Mouse (Mus musculus): ENCODE measurements at regions not wholly inside any gene's neighbourhood (a gene's known extent, or its start where the extent isn't known, plus 50 kb on each side); places are given as distances from the start of the nearest gene placed in this dataset.
"Not testable (repeated sequence)": the region's sequence is repeated elsewhere in the genome, so short reads cannot be mapped to it uniquely, and the experiment has no call there.

DNA sequence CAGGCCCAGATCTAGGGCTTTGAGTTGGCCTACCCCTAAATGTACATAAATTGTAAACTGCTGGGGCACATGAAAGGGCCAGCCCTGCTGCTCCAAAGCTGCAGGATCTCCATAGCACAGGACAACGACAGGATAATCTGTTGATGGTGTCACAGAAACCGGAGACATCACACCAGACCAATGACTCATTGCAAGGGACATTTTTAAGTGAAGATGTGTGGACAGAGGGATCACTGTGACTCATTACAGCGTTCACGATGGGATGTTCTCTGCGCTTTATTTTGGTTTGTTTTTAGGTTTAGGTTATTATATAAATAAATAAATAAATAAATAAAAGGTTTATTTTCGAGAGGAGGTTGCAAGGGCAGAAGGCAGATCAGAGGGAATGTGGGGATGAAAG, 216.9 kb upstream of the Klf3 start:
- no peak for ATAC-seq (replicated peaks in 1 of 2; ENCODE audit: insufficient read depth in 1 of 2, low FRiP score in 2 of 2, low TSS enrichment in 1 of 2, low read depth in 1 of 2, poor library complexity in 2 of 2, severe bottlenecking in 2 of 2)

DNA sequence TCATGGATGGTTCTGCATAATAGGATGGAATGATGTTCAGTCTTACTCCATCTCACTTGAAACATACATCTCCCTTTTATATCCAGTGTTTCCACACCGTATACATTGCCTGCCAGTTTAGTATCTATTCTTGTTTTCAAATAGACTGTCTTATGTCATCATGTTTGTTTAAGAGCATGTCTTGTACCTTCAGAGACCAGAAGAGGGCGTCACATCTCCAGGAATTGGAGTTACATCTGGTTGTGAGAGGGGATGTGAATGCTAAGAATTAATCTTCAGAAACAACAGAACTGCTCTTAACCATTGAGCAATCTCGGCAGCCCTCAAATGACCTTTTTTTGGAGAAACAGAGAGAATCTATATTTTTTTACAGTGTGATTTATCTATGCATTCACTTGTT, 216.3 kb upstream of the Klf3 start:
- no peak for ATAC-seq (replicated peaks in 1 of 2; ENCODE audit: insufficient read depth in 1 of 2, low FRiP score in 2 of 2, low TSS enrichment in 1 of 2, low read depth in 1 of 2, poor library complexity in 2 of 2, severe bottlenecking in 2 of 2)

DNA sequence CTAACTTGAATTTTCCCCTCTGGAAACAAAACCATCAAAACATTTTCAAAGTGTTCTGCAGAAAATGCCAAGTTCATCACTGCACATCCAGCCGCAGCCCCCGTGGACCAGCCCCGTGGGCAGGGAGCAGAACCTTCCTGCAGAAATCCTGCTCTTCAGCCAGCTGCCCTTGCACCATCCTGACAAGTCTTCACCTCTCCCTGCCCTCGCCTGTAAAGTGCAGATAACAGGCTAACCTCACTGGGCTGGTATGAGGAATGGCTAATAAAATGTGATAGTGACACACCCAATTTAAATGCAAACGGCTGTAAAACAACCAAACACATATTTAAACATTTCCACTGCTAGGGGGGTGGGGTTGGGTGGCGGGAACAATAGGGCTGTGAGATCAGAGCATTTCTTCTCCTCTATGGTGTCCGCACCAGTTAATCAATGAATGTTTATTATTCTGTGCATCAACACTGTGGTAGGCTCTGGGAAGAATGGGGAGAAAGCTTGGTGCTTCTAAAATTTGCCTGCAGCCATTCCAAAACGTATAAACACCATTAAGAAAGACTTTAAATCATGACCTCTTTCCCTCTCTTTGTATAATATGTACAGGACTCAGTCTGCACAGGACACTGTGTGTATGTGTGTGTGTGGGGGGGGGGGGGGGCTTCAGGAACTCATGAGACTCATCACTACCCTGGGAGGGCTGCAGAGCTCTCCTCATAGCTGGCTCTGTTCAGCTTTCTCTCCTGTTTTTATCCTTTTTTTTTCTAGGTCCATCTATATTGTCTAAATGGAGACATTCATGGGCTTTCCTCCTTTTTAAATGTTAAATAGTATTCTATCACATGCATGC, 215.1 kb upstream of the Klf3 start:
- peak in 1 of 2 experiments; percentile 36; a peak in 1 of 4 replicates for ATAC-seq (replicated peaks in 1 of 2; ENCODE audit: insufficient read depth in 1 of 2, low FRiP score in 2 of 2, low TSS enrichment in 1 of 2, low read depth in 1 of 2, poor library complexity in 2 of 2, severe bottlenecking in 2 of 2)

DNA sequence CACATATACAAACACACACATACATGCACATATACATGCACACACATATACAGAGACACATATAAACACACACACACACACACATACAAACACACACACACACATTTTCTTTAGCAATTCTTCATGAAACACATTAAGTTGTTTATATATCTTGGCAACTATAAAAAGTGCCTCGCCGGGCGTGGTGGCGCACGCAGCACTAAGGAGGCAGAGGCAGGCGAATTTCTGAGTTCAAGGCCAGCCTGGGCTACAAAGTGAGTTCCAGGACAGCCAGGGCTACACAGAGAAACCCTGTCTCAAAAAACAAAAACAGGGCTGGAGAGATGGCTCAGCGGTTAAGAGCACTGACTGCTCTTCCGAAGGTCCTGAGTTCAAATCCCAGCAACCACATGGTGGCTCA, 214.4 kb upstream of the Klf3 start:
- ATAC-seq (replicated peaks in 1 of 2; ENCODE audit: insufficient read depth in 1 of 2, low FRiP score in 2 of 2, low TSS enrichment in 1 of 2, low read depth in 1 of 2, poor library complexity in 2 of 2, severe bottlenecking in 2 of 2): not testable (repeated sequence)

DNA sequence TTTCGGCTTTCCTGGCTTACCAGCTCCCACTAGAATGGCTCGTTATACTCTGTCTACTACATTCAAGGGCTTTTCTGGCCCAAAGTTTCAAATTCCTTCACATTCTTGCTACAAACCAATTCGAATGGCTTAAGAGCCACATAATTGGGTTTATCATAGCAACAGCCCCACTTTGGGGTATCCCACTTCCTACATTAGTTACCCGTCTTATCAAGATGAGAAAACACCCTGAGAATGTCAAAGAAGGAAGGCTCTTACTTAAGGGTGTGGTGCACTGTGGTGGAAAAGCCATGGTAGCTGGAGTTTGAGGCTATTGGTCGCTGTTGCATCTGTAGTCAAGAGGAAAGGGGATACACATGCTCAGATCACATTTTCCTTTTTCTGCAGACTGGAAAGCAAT, 213.2 kb upstream of the Klf3 start:
- no peak for ATAC-seq (replicated peaks in 1 of 2; ENCODE audit: insufficient read depth in 1 of 2, low FRiP score in 2 of 2, low TSS enrichment in 1 of 2, low read depth in 1 of 2, poor library complexity in 2 of 2, severe bottlenecking in 2 of 2)

DNA sequence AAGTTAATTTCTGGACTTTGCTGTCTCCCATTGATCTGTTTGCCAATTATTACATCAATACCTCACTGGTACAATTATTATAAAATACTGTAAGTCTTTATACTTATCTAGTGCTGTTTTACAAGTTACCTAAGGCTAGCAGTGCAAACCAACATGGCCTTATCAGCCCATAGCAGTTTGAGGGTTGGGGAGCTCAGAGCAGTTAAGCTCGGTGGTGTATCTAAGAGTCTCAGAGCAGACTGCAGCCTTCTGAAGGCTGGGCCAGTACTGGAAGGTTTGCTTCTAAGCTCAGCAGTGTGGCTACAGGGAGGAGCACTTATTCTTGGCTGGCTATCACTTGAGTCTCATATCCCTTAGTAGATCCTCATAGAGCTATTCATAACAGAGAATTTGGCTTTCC, 212.4 kb upstream of the Klf3 start:
- ATAC-seq (replicated peaks in 1 of 2; ENCODE audit: insufficient read depth in 1 of 2, low FRiP score in 2 of 2, low TSS enrichment in 1 of 2, low read depth in 1 of 2, poor library complexity in 2 of 2, severe bottlenecking in 2 of 2): peak in 1 of 2 experiments; percentile 45; a peak in 1 of 4 replicates

DNA sequence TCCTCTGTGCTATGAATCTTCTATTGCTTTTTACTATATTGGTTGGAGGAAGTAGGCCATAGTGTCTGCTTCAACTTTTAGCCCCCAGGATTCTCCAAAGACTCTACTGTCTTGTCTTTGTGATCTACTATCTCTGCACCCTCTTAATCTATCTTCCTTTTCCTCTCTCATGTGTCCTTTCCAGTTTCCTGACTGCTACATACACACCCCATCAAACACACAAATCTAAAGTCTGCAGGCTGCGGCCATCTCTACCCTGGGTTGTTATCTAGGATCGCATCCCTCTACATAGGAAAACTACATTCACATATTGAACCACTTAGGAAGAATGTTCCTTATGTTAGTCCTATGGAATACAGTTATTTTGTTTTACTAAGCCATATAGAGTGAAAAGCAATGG, 211.4 kb upstream of the Klf3 start:
- no peak for ATAC-seq (replicated peaks in 1 of 2; ENCODE audit: insufficient read depth in 1 of 2, low FRiP score in 2 of 2, low TSS enrichment in 1 of 2, low read depth in 1 of 2, poor library complexity in 2 of 2, severe bottlenecking in 2 of 2)

DNA sequence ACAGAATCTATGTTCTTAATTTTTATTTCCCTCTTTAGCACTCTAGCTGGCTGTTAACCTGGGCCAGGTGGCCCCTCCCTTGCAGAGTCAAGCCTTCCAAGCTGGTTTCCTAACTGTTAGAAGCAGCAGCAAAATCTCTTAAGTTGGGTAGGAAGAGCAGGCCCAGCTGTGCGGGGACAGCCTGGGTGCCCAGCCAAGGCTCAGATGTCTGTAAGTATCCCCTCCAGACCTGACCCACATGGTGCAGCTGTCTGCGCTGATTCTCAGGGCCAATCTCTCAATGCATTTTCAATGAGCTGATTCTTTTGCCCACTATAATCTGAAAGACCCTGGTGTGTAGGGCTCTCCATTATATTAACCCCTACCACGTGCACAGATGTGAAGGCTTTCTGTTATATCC, 208.0 kb upstream of the Klf3 start:
- ATAC-seq (replicated peaks in 1 of 2; ENCODE audit: insufficient read depth in 1 of 2, low FRiP score in 2 of 2, low TSS enrichment in 1 of 2, low read depth in 1 of 2, poor library complexity in 2 of 2, severe bottlenecking in 2 of 2): no peak

DNA sequence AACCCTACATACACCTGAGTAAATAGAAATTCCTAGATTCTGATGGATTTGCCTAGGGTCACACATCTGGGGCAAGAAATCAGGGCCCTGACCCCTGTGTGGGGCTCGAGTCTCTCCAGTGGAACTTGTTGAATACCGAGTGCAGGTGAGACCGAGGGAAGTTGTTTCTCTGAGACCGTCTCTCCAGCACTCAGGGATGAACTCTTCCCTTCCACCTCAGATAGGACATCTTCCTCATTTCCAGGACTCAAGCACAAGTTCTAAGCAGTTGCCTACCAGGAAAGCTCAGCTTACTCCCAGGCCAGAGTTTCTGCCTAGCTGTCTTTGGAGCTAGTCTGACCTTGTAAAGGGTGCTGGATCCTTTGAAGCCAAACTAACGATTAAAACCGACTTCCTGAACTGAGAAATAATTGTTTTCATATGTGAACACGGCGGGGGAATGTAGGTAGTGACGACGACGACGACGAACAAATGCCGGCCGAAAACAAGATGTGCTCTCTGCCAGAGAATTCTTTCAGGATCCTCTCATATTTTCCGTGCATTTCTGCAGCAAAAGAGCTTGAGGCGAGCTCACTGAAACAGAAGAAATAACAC, 207.3 kb upstream of the Klf3 start:
- ATAC-seq (replicated peaks in 1 of 2; ENCODE audit: insufficient read depth in 1 of 2, low FRiP score in 2 of 2, low TSS enrichment in 1 of 2, low read depth in 1 of 2, poor library complexity in 2 of 2, severe bottlenecking in 2 of 2): no peak

DNA sequence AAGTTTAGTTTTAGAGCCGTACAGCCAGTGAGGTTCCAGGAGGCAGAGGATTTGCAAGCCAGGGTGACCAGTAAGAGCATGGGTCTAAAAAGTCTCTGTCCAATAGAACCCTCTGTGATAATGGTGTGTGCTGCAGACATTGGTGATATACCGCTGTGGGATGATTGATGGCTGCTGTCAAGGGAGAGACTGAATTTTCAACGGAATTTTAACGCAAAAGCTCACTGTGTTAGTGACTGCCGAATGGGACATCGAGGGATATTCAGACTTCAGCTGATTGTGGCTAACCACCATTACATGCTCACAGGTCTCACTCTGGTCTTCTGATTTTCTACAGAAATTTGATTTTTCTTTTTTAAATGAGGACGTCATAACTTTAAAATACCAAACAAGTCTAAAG, 206.2 kb upstream of the Klf3 start:
- ATAC-seq (replicated peaks in 1 of 2; ENCODE audit: insufficient read depth in 1 of 2, low FRiP score in 2 of 2, low TSS enrichment in 1 of 2, low read depth in 1 of 2, poor library complexity in 2 of 2, severe bottlenecking in 2 of 2): no peak

DNA sequence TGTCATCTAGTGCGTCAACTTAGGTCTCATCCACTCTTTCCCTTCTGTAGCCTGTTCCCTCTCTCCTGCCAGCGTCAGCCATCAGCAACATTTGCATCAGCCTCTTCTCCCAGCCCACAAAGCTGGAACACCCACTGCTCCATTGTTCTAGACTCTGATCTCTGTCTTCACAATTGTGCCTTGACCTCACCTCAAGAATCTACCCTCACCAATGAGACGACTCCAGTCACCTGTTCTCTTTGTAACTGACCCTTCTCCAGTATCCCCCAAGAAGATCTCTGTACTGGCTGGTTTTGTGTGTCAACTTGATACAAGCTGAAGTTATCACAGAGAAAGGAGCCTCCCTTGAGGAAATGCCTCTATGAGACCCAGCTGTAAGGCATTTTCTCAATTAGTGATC, 205.7 kb upstream of the Klf3 start:
- no peak for ATAC-seq (replicated peaks in 1 of 2; ENCODE audit: insufficient read depth in 1 of 2, low FRiP score in 2 of 2, low TSS enrichment in 1 of 2, low read depth in 1 of 2, poor library complexity in 2 of 2, severe bottlenecking in 2 of 2)

DNA sequence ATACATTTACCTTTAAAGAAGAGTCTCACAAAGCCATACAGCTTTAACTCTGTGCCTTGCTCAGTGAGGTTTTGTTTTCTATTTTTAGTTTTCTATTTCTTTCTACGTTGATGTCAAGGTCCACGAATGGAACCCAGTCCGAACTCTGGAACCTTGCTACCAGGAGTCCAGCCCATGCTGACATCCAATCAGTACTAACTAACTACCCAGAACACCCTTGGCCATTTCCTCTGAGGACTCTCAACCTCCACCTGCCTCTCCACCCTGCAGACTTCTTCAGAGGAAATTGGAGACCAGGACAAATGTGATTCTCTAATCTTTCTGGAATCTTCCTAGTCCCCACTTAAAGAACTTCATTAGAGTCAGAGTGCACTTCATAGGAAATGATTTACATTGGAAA, 204.6 kb upstream of the Klf3 start:
- ATAC-seq (replicated peaks in 1 of 2; ENCODE audit: insufficient read depth in 1 of 2, low FRiP score in 2 of 2, low TSS enrichment in 1 of 2, low read depth in 1 of 2, poor library complexity in 2 of 2, severe bottlenecking in 2 of 2): no peak

DNA sequence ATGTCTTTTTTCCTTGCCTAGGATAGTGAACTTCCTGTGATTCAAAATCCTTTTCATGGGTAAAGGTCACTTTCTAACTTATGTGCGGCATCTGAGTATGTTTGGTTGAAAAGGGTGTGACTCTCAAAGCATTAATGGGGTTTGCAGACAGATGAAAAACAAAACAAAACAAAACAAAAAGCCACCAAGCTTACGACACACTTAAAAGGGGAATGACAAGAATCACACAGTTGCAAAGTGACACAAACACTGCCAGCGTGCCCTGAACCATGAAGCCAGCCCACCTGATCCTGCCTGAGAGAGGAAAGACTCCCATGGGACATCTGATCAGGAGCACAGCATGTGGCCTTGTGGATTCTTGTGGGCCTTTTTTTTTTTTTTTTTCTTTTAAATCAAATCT, 204.2 kb upstream of the Klf3 start:
- ATAC-seq (replicated peaks in 1 of 2; ENCODE audit: insufficient read depth in 1 of 2, low FRiP score in 2 of 2, low TSS enrichment in 1 of 2, low read depth in 1 of 2, poor library complexity in 2 of 2, severe bottlenecking in 2 of 2): no peak

DNA sequence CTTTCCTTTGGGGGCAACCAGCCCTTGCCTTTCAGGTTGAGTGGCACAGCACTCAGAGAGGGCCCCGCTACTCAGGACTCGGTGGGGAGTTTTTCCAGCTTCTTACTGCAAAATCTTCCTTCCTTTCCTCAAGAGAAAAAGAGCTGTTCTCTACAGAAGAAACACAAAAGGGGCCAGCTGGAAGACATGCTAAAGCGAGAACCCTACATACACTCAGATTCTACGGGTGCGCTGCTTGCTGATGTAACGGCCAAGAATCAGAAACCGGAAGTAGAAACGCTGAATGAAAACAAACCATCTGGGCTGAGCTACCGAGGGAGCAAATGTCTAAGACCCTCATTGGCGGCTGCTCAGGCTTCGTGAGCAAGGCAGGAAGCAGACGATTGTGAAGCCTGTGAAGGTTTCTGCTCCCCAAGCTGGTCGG, 203.3 kb upstream of the Klf3 start:
- peak; percentile 85 to 87 for ATAC-seq (replicated peaks in 1 of 2; ENCODE audit: insufficient read depth in 1 of 2, low FRiP score in 2 of 2, low TSS enrichment in 1 of 2, low read depth in 1 of 2, poor library complexity in 2 of 2, severe bottlenecking in 2 of 2)

DNA sequence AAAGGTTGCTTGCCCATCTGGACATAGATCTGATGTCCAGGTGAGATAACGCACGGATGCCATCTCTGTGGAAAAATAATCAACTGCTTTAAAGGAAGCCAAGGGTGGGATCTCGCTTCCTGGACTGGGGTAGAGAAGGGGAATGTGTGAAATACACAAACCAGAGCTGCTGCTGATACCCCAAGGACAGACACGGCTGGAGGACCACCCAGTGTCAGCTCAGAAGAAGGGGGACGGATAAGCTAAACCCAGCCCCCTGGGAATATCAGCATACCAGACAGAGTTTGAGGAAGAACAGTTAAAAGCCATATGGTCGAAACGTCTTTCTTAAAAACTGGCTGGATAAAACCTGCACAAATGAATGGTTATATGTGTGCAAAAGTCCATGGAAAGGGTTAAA, 202.8 kb upstream of the Klf3 start:
- no peak for ATAC-seq (replicated peaks in 1 of 2; ENCODE audit: insufficient read depth in 1 of 2, low FRiP score in 2 of 2, low TSS enrichment in 1 of 2, low read depth in 1 of 2, poor library complexity in 2 of 2, severe bottlenecking in 2 of 2)

DNA sequence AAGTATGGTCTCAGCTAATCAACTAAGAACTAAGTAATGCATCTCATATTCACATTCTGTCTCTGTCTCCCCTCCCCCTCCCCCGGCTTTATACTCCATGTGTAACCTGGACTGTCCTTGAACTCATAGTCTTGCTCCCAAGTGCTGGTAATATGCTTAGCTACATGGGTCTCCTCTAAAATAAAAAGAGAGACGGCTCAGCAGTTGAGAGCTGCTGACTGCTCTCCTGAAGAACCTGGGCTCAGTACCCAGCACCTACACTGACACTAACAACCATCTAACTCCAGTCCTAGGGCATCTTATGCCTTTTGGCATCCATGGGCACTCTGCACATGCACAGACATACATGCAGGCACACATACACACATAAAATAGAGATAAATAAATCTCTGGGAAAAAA, 202.4 kb upstream of the Klf3 start:
- ATAC-seq (replicated peaks in 1 of 2; ENCODE audit: insufficient read depth in 1 of 2, low FRiP score in 2 of 2, low TSS enrichment in 1 of 2, low read depth in 1 of 2, poor library complexity in 2 of 2, severe bottlenecking in 2 of 2): no peak

DNA sequence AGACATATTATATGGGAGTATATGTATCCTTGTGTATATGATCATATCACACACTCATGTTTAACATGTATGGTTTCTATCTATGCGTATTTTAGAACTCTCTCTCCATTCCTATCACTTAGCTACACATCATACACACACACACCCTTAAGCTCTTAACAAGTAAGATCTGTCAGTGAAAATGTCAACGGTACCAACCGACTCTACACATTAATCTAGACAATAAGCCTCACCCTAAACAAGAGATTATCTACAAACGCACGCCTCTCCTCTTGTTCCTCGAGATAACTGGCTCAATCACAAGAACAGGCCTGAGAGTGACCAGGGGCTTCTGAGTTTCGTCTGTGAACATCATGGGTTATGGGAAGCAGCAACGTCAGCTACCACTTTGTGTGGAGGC, 201.9 kb upstream of the Klf3 start:
- ATAC-seq (replicated peaks in 1 of 2; ENCODE audit: insufficient read depth in 1 of 2, low FRiP score in 2 of 2, low TSS enrichment in 1 of 2, low read depth in 1 of 2, poor library complexity in 2 of 2, severe bottlenecking in 2 of 2): no peak

DNA sequence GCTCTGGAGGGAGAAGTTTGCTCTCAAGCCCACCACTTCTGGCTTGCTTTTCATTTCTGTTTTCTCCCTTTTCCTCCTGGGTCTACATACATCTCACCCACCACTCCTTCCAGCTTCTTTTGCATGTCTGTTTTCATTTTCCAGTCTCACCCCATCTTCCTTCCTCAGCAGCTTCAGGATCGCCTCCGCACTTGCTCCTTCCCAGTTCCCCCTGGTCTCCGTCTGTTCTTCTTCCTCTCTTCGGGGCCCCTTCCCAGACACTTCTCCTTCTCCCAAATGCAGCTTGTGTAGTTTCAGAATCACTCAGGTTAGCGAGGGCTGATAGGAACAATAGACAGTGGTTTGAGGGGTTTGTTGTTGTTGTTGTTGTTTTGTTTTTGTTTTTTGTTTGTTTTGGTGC, 201.4 kb upstream of the Klf3 start:
- ATAC-seq (replicated peaks in 1 of 2; ENCODE audit: insufficient read depth in 1 of 2, low FRiP score in 2 of 2, low TSS enrichment in 1 of 2, low read depth in 1 of 2, poor library complexity in 2 of 2, severe bottlenecking in 2 of 2): no peak

DNA sequence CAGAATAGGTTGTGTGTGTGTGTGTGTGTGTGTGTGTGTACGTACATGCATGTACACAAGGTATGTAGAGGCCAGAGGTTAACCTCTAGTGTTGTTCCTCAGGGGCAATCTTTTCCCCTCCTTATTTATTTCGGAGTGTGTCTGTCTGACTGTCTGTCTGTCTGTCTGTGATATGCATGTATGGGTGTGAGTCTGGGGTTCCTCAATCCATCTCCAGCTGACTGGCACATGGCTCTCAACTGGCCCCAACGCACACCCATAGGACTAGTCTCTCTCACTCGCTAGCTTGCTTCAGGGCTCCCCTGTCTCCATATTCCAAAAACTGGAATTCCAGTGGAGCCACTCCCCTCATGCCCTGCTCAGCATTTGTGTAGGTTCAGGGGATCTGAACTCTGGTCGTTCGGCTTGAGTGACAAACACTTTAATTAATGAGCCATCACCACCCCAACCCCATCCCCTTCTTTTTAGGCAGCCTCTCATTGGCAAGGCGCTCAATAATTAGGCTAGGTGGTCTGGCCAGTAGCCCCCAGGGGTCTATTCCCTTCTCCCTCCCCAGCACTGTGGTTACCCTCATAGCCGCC, 200.7 kb upstream of the Klf3 start:
- ATAC-seq (replicated peaks in 1 of 2; ENCODE audit: insufficient read depth in 1 of 2, low FRiP score in 2 of 2, low TSS enrichment in 1 of 2, low read depth in 1 of 2, poor library complexity in 2 of 2, severe bottlenecking in 2 of 2): no peak

All from hematopoietic stem cell, adult 5-6 weeks (primary cell).